ENCODE assay signal across 8 mouse cellular contexts in genomic region chr7:126862147-126862784, GRCm38 (mm10). TPM values are rescaled to one million over a fixed set of nuclear protein-coding genes. Genes with fewer than 3 reads are reported as not detected.
DNase-seq lines count a peak whose midpoint lies in the region; ATAC-seq lines count a peak whose summit lies in the region.

Gene Ino80e (minus strand): TSS chr7:126862377.

- H3K27me3 ChIP-seq in megakaryocyte, embryonic 14.5 days (replicated peaks) = no peaks in the 10 kb centered on the region

- peak within 1 kb of the TSS; percentile 95 for H3K4me3 ChIP-seq in megakaryocyte, embryonic 14.5 days (replicated peaks)

- H3K4me1 ChIP-seq in megakaryocyte, embryonic 14.5 days = peaks cover 51% of the 10 kb centered on the region

- H3K9me3 ChIP-seq in megakaryocyte, embryonic 14.5 days = peaks cover 3% of the 10 kb centered on the region; the same call in 1 of the 2 replicates

- ATAC-seq in common myeloid progenitor, adult 5-6 weeks (replicated peaks; ENCODE audit: low read depth, poor library complexity, severe bottlenecking) = peak; percentile 71

- peaks cover 78% of the 10 kb centered on the region for H3K36me3 ChIP-seq in megakaryocyte, embryonic 14.5 days (replicated peaks; ENCODE audit: low read length)

- DNase-seq in ZHBTc4 (ENCODE audit: low read depth, low spot score) = peak; percentile 97
- DNase-seq in gastrocnemius, adult 8-10 months (ENCODE audit: low spot score in 2 of 2) = peak; percentile 85 to 91
- DNase-seq in hindlimb bud, embryonic 11.5 days (ENCODE audit: extremely low spot score, low read depth, low spot score) = peak; percentile 96
- DNase-seq in left cerebral cortex, adult 8-10 months (ENCODE audit: low spot score in 2 of 2) = peak; percentile 91 to 97
- peak; percentile 97 to 98 for DNase-seq in right cerebral cortex, postnatal 10 days (ENCODE audit: low spot score in 2 of 2)
- DNase-seq in urinary bladder, postnatal 25 days (ENCODE audit: low spot score) = peak; percentile 93

RNA-seq across cellular contexts. Expression of gene Ino80e, which starts in this region (rescaled TPM):
- total RNA-seq in common myeloid progenitor, adult 5-6 weeks (2017) = 33.4 and 43.2 TPM in 2 replicates
- total RNA-seq in gastrocnemius, adult 8-10 months (2022) = 10 to 100 TPM in 3 of 4 experiments, 1 to 10 TPM in 1; 10.0 to 11.1 (median 10.5) TPM
- 10 to 100 TPM; 48.0 to 61.8 (median 51.8) TPM for total RNA-seq in left cerebral cortex, adult 8-10 months (2022)
- 823 and 1,411 TPM in 2 replicates for polyA plus RNA-seq in megakaryocyte, embryonic 14.5 days (2012; ENCODE audit: insufficient read depth, low replicate concordance)

Comparison
In these comparisons a context has a peak if more than half of its experiments do, and no peak if none do; other contexts are left out.
1. Peak in every context shown above with its lines: DNase-seq, ATAC-seq and H3K4me3 ChIP-seq.